Mouse (Mus musculus) heart, adult 2 months (tissue): ENCODE measurements around the gene Psmc6.

Source experiments
- EP300 ChIP-seq: fragments of 200-500 bp; IDR thresholded peaks from 2 replicates; pipeline ENCODE4 v1.6.1; 2011; ENCODE audit warnings: low read depth, low read length, control low read depth; ENCODE audit not compliant: insufficient read depth
- POLR2A ChIP-seq: fragments of 200-500 bp; IDR thresholded peaks from 2 replicates; pipeline ENCODE4 v1.6.1; 2011; ENCODE audit warnings: mild to moderate bottlenecking, low read depth, low read length, control low read depth; ENCODE audit not compliant: insufficient read depth

GRCm38 (mm10) chr14:45307630-45308328, 21.8 kb upstream of the Psmc6 start:
- TF ChIP-seq EP300 (no peak), POLR2A (no peak)
